Mouse (Mus musculus) hindbrain, embryonic 15.5 days (tissue): Measurements from ENCODE around the gene Col4a4. TPM values are rescaled to one million over a fixed set of nuclear protein-coding genes. Genes with fewer than 3 reads are reported as not detected.

Source experiments
- ATAC-seq: fragments of 200-750 bp; cut with Nextera tagmentation; 2 replicates; pipeline ENCODE4 v1.8.0; 2017; ENCODE audit warnings: low read depth, moderate number of reproducible peaks, moderate TSS enrichment; ENCODE audit not compliant: low FRiP score
- H3K27ac ChIP-seq: fragments of 300-500 bp; sonication (generic); replicated peaks from 2 replicates; pipeline ENCODE4 v1.5.1; 2015; ENCODE audit warnings: mild to moderate bottlenecking, inconsistent platforms
- H3K27me3 ChIP-seq: fragments of 300-500 bp; sonication (generic); 2 replicates; pipeline ENCODE4 v1.6.1; 2015; ENCODE audit warnings: control low read depth, inconsistent platforms
- H3K36me3 ChIP-seq: fragments of 300-500 bp; sonication (generic); 2 replicates; pipeline ENCODE4 v1.6.1; 2015; ENCODE audit warnings: control low read depth, inconsistent platforms
- H3K4me1 ChIP-seq: fragments of 300-500 bp; sonication (generic); replicated peaks from 2 replicates; pipeline ENCODE4 v1.6.1; 2015; ENCODE audit warnings: control low read depth, inconsistent platforms
- H3K4me2 ChIP-seq: fragments of 300-500 bp; sonication (generic); 2 replicates; pipeline ENCODE4 v1.6.1; 2015; ENCODE audit warnings: moderate library complexity, mild to moderate bottlenecking, inconsistent platforms
- H3K4me3 ChIP-seq: fragments of 300-500 bp; sonication (generic); 2 replicates; pipeline ENCODE4 v1.5.1; 2015; ENCODE audit warnings: mild to moderate bottlenecking, inconsistent platforms
- H3K9ac ChIP-seq: fragments of 300-500 bp; sonication (generic); 2 replicates; pipeline ENCODE4 v1.6.1; 2015; ENCODE audit warnings: inconsistent platforms
- H3K9me3 ChIP-seq: fragments of 300-500 bp; sonication (generic); 2 replicates; pipeline ENCODE4 v1.6.1; 2016; ENCODE audit warnings: control low read depth, inconsistent platforms
- whole genome bisulfite sequencing: fragments of 180-500 bp; shearing (Covaris S2); methylation state at CpG from one replicate; pipeline ENCODE4 v1.1.7; 2015; 5-methylcytosine and 5-hydroxymethylcytosine counted together
- polyA plus RNA-seq: library from polyadenylated mRNA; unstranded; fragments of >200 nt; fragmentation: Nextera tagmentation; extraction: Ambion mirVana; gene quantifications from 2 replicates; pipeline ENCODE4 v1.2.1, GENCODE M21; 2015

Col4a4 gene
- polyA plus RNA-seq, 1 experiment from 2014 or later: 0.25 TPM

GRCm38 (mm10) chr1:82433649-82434005 is 153.0 kb downstream of the Col4a4 start:
- no peaks in the 10 kb centered on the region for H3K9me3 ChIP-seq
- no peak overlapping the region for H3K4me2 ChIP-seq
- H3K27me3 ChIP-seq: no peaks in the 10 kb centered on the region
- H3K36me3 ChIP-seq: no peaks in the 10 kb centered on the region
- WGBS: 79% methylated on average over 5 of the region's 5 CpGs
- no peak overlapping the region for H3K27ac ChIP-seq
- no peak overlapping the region for H3K9ac ChIP-seq
- H3K4me3 ChIP-seq: no peak overlapping the region
- ATAC-seq: no peak; the same call in 1 of the 2 replicates
- H3K4me1 ChIP-seq: peaks cover 6% of the 10 kb centered on the region; the same call in 1 of the 2 replicates

GRCm38 (mm10) chr1:82432919-82433648 is 153.6 kb downstream of the Col4a4 start:
- H3K36me3 ChIP-seq: no peaks in the 10 kb centered on the region
- no peaks in the 10 kb centered on the region for H3K27me3 ChIP-seq
- no peak overlapping the region for H3K27ac ChIP-seq
- H3K4me2 ChIP-seq: no peak overlapping the region
- peaks cover 6% of the 10 kb centered on the region; the same call in 1 of the 2 replicates for H3K4me1 ChIP-seq
- peak; percentile 89 for ATAC-seq
- WGBS: 65% methylated on average over 15 of the region's 15 CpGs
- no peak overlapping the region for H3K4me3 ChIP-seq
- H3K9me3 ChIP-seq: no peaks in the 10 kb centered on the region
- H3K9ac ChIP-seq: no peak overlapping the region

GRCm38 (mm10) chr1:82429061-82429460 is 157.6 kb downstream of the Col4a4 start:
- 64% methylated on average over 1 of the region's 1 CpGs for WGBS
- ATAC-seq: no peak

GRCm38 (mm10) chr1:82427729-82428128 is 158.9 kb downstream of the Col4a4 start:
- WGBS: 86% methylated on average over 5 of the region's 5 CpGs
- Histone ChIP-seq H3K9ac (no peak overlapping the region), H3K4me1 (0 out of 2 replicates have a peak, but pooled peaks cover under 1% of the 10 kb centered on the region), H3K27me3 (no peaks in the 10 kb centered on the region), H3K4me2 (no peak overlapping the region), H3K9me3 (no peaks in the 10 kb centered on the region), H3K27ac (no peak overlapping the region), H3K36me3 (no peaks in the 10 kb centered on the region), H3K4me3 (no peak overlapping the region)
- ATAC-seq: no peak

More at GRCm38 (mm10) chr1:82429061-82429460, 157.6 kb downstream of the Col4a4 start:
- Histone ChIP-seq H3K9me3 (no peaks in the 10 kb centered on the region), H3K27ac (no peak overlapping the region), H3K4me2 (no peak overlapping the region), H3K4me1 (peaks cover 6% of the 10 kb centered on the region; the same call in 1 of the 2 replicates), H3K4me3 (no peak overlapping the region), H3K27me3 (no peaks in the 10 kb centered on the region), H3K9ac (no peak overlapping the region), H3K36me3 (no peaks in the 10 kb centered on the region)

- WGBS: 95% methylated on average over 4 of the region's 4 CpGs
- H3K4me2 ChIP-seq: no peak overlapping the region
- no peak overlapping the region for H3K4me3 ChIP-seq
- no peak for ATAC-seq
- H3K9ac ChIP-seq: no peak overlapping the region
- no peak overlapping the region for H3K27ac ChIP-seq
- no peaks in the 10 kb centered on the region for H3K4me1 ChIP-seq
- H3K27me3 ChIP-seq: no peaks in the 10 kb centered on the region
- no peaks in the 10 kb centered on the region for H3K36me3 ChIP-seq
- H3K9me3 ChIP-seq: no peaks in the 10 kb centered on the region
Measured at GRCm38 (mm10) chr1:82415641-82416040, 171.0 kb downstream of the Col4a4 start.

- Histone ChIP-seq H3K36me3 (no peaks in the 10 kb centered on the region), H3K4me1 (no peaks in the 10 kb centered on the region), H3K4me2 (no peak overlapping the region), H3K4me3 (no peak overlapping the region), H3K9ac (no peak overlapping the region), H3K27ac (no peak overlapping the region), H3K9me3 (no peaks in the 10 kb centered on the region), H3K27me3 (no peaks in the 10 kb centered on the region)
- ATAC-seq: no peak
- 94% methylated on average over 3 of the region's 3 CpGs for WGBS
Measured at GRCm38 (mm10) chr1:82414434-82415045, 172.1 kb downstream of the Col4a4 start.

- H3K27ac ChIP-seq: no peak overlapping the region
- no peaks in the 10 kb centered on the region for H3K9me3 ChIP-seq
- no peaks in the 10 kb centered on the region for H3K4me1 ChIP-seq
- H3K4me3 ChIP-seq: no peak overlapping the region
- no peak overlapping the region for H3K4me2 ChIP-seq
- ATAC-seq: no peak
- 80% methylated on average over 4 of the region's 4 CpGs for WGBS
- H3K27me3 ChIP-seq: no peaks in the 10 kb centered on the region
- H3K36me3 ChIP-seq: no peaks in the 10 kb centered on the region
- no peak overlapping the region for H3K9ac ChIP-seq
Measured at GRCm38 (mm10) chr1:82412085-82412484, 174.6 kb downstream of the Col4a4 start.

GRCm38 (mm10) chr1:82411521-82411920 is 175.1 kb downstream of the Col4a4 start:
- Histone ChIP-seq H3K36me3 (no peaks in the 10 kb centered on the region), H3K27me3 (no peaks in the 10 kb centered on the region), H3K9ac (no peak overlapping the region), H3K9me3 (no peaks in the 10 kb centered on the region), H3K27ac (no peak overlapping the region), H3K4me1 (no peaks in the 10 kb centered on the region), H3K4me3 (no peak overlapping the region), H3K4me2 (no peak overlapping the region)
- ATAC-seq: no peak
- WGBS: 80% methylated on average over 5 of the region's 5 CpGs

- Histone ChIP-seq H3K9me3 (no peaks in the 10 kb centered on the region), H3K9ac (no peak overlapping the region), H3K36me3 (no peaks in the 10 kb centered on the region), H3K4me2 (no peak overlapping the region), H3K27ac (no peak overlapping the region), H3K4me3 (no peak overlapping the region), H3K27me3 (no peaks in the 10 kb centered on the region), H3K4me1 (no peaks in the 10 kb centered on the region)
- no peak for ATAC-seq
- 85% methylated on average over 3 of the region's 3 CpGs for WGBS
Measured at GRCm38 (mm10) chr1:82410548-82410947, 176.1 kb downstream of the Col4a4 start.

GRCm38 (mm10) chr1:82409271-82409670 is 177.4 kb downstream of the Col4a4 start:
- Histone ChIP-seq H3K27ac (no peak overlapping the region), H3K27me3 (no peaks in the 10 kb centered on the region), H3K9ac (no peak overlapping the region), H3K4me3 (no peak overlapping the region), H3K9me3 (no peaks in the 10 kb centered on the region), H3K4me1 (no peaks in the 10 kb centered on the region), H3K36me3 (no peaks in the 10 kb centered on the region), H3K4me2 (no peak overlapping the region)
- 90% methylated on average over 9 of the region's 9 CpGs for WGBS
- ATAC-seq: no peak

GRCm38 (mm10) chr1:82407786-82408185 is 178.9 kb downstream of the Col4a4 start:
- Histone ChIP-seq H3K4me2 (no peak overlapping the region), H3K27me3 (no peaks in the 10 kb centered on the region), H3K9ac (no peak overlapping the region), H3K9me3 (no peaks in the 10 kb centered on the region), H3K27ac (no peak overlapping the region), H3K4me3 (no peak overlapping the region), H3K4me1 (no peaks in the 10 kb centered on the region), H3K36me3 (no peaks in the 10 kb centered on the region)
- 72% methylated on average over 3 of the region's 3 CpGs for WGBS
- ATAC-seq: no peak
